Mouse (Mus musculus) layer of hippocampus, adult 6 months (tissue): ENCODE results near the gene Tcaf3. TPM values are rescaled to one million over a fixed set of nuclear protein-coding genes. Genes with fewer than 3 reads are reported as not detected.

Experiments used
- long read RNA-seq, 2 experiments: library from polyadenylated mRNA; unstranded; transcript quantifications; one replicate each; pipeline ENCODE4 v2.0.0; 2019 to 2020
- polyA plus RNA-seq: library from polyadenylated mRNA; unstranded; fragments of <200 nt; fragmentation: Nextera tagmentation; gene quantifications from 2 replicates; pipeline ENCODE4 v1.2.3, GENCODE M21; 2021

The Tcaf3 gene
- polyA plus RNA-seq, result not detected in 2 replicates
- long read RNA-seq, experiment 1, result 0 reads
- long read RNA-seq, experiment 2, result 0 reads

GRCm38 (mm10) chr6:42597592-42597991 is at the start of gene Tcaf3:
Tcaf3 (minus strand) TSS chr6:42597692.

GRCm38 (mm10) chr6:42644912-42645549 is 47.5 kb upstream of the Tcaf3 start, which contains the start of gene Tcaf2:
Tcaf2 (minus strand) TSS chr6:42645254.

GRCm38 (mm10) chr6:42547461-42547860 is 50.0 kb downstream of the Tcaf3 start, which contains the start of gene Olfr455:
Olfr455 (minus strand) TSS chr6:42547587.

Other genes starting within 250 kb of the Tcaf3 start
- 7.9 and 8.7 TPM in 2 replicates for gene Zyx, start 248.1 kb downstream of the Tcaf3 start, polyA plus RNA-seq
- 0.04 and 0.05 TPM in 2 replicates for gene Epha1, start 224.4 kb downstream of the Tcaf3 start, polyA plus RNA-seq
- not detected in 2 replicates for gene Tas2r143, start 197.5 kb downstream of the Tcaf3 start, polyA plus RNA-seq
- not detected in 2 replicates for gene Tas2r135, start 192.3 kb downstream of the Tcaf3 start, polyA plus RNA-seq
- not detected in 2 replicates for gene Tas2r126, start 163.2 kb downstream of the Tcaf3 start, polyA plus RNA-seq
- not detected in 2 replicates for gene Olfr458, start 132.5 kb downstream of the Tcaf3 start, polyA plus RNA-seq
- not detected in 2 replicates for gene Olfr457, start 121.4 kb downstream of the Tcaf3 start, polyA plus RNA-seq
- not detected in 2 replicates for gene Olfr456, start 110.5 kb downstream of the Tcaf3 start, polyA plus RNA-seq
- not detected in 2 replicates for gene Olfr455, start 50.1 kb downstream of the Tcaf3 start, polyA plus RNA-seq
- 0.15 and 0.16 TPM in 2 replicates for gene Tcaf2, start 47.6 kb upstream of the Tcaf3 start, polyA plus RNA-seq
- 76.4 and 77.9 TPM in 2 replicates for gene Tcaf1, start 112.4 kb upstream of the Tcaf3 start, polyA plus RNA-seq
- not detected in 2 replicates for gene Olfr453, start 141.7 kb upstream of the Tcaf3 start, polyA plus RNA-seq
- not detected in 2 replicates for gene Olfr38, start 158.7 kb upstream of the Tcaf3 start, polyA plus RNA-seq
- gene Olfr452, start 187.4 kb upstream of the Tcaf3 start, polyA plus RNA-seq, result not detected in 2 replicates
- not detected in 2 replicates for gene Olfr450, start 214.2 kb upstream of the Tcaf3 start, polyA plus RNA-seq
- not detected in 2 replicates for gene Olfr449, start 236.7 kb upstream of the Tcaf3 start, polyA plus RNA-seq